Mouse (Mus musculus) lung, postnatal 25 days (tissue): ENCODE data around the gene Six5.

Source experiments
- DNase-seq: peaks from one replicate; pipeline ENCODE4 v3.0.0; 2022; ENCODE audit warnings: low spot score

Six5 gene

GRCm38 (mm10) chr7:19147497-19148045 is 53.2 kb downstream of the Six5 start:
- no peak for DNase-seq
